Mouse (Mus musculus): ENCODE data around the gene Trappc5. TPM values are rescaled to one million over a fixed set of nuclear protein-coding genes. Genes with fewer than 3 reads are reported as not detected.

Gene Trappc5
- total RNA-seq, 2 experiments from 2014 or later = 27.5 to 28.6 TPM

- intact Hi-C loops (cut with DNase I) = no loop called here
- DNase-seq (ENCODE audit: low spot score in 2 of 2) = no peak
These were observed 44.5 kb downstream of the Trappc5 start, which contains the start of gene Clec4g for GRCm38 (mm10) chr8:3720551-3720950. Gene Clec4g, minus strand, starts transcription at chr8:3720651.

- no peak for DNase-seq (ENCODE audit: low spot score in 2 of 2)
- intact Hi-C loops (cut with DNase I) = no loop called here
These were observed 44.9 kb downstream of the Trappc5 start for GRCm38 (mm10) chr8:3721041-3721440.

Other genes with a start within 250 kb of the Trappc5 start
- 1 to 10 TPM in 1 of 2 experiments, under 1 TPM in 1; 0.74 to 1.2 TPM for gene Pex11g, start 208.6 kb upstream of the Trappc5 start, total RNA-seq (2021)
- under 1 TPM; 0.21 to 0.53 TPM for gene Tex45, start 205.4 kb upstream of the Trappc5 start, total RNA-seq (2021)
- gene Zfp358, start 183.2 kb upstream of the Trappc5 start, total RNA-seq (2021) = 10 to 100 TPM; 25.3 to 26.4 TPM
- 10 to 100 TPM; 79.9 to 81.5 TPM for gene Mcoln1, start 175.8 kb upstream of the Trappc5 start, total RNA-seq (2021)
- gene Pnpla6, start 160.9 kb upstream of the Trappc5 start, total RNA-seq (2021) = 10 to 100 TPM; 70.2 to 74.8 TPM
- gene C330021F23Rik, start 108.3 kb upstream of the Trappc5 start, total RNA-seq (2021) = not detected
- 10 to 100 TPM; 45.8 to 45.9 TPM for gene Camsap3, start 89.0 kb upstream of the Trappc5 start, total RNA-seq (2021)
- 10 to 100 TPM; 32.7 to 34.4 TPM for gene Xab2, start 55.0 kb upstream of the Trappc5 start, total RNA-seq (2021)
- gene Pet100, start 54.8 kb upstream of the Trappc5 start, total RNA-seq (2021) = 10 to 100 TPM; 88.1 to 92.9 TPM
- 1 to 10 TPM in 1 of 2 experiments, under 1 TPM in 1; 0.78 to 1.1 TPM for gene Pcp2, start 50.8 kb upstream of the Trappc5 start, total RNA-seq (2021)
- 10 to 100 TPM; 39.2 to 50.8 TPM for gene Stxbp2, start 45.3 kb upstream of the Trappc5 start, total RNA-seq (2021)
- under 1 TPM; 0.42 to 0.53 TPM for gene Retn, start 20.5 kb upstream of the Trappc5 start, total RNA-seq (2021)
- under 1 TPM in 1 of 2 experiments, not detected in 1; 0.24 TPM for gene Mcemp1, start 10.5 kb upstream of the Trappc5 start, total RNA-seq (2021)
- 10 to 100 TPM; 16.3 to 18.6 TPM for gene Fcor, start 3.9 kb upstream of the Trappc5 start, total RNA-seq (2021)
- gene Fcer2a, start 17.9 kb downstream of the Trappc5 start, total RNA-seq (2021) = not detected
- not detected for gene Clec4g, start 44.4 kb downstream of the Trappc5 start, total RNA-seq (2021)
- gene Cd209a, start 72.7 kb downstream of the Trappc5 start, total RNA-seq (2021) = not detected
- not detected for gene Cd209e, start 178.0 kb downstream of the Trappc5 start, total RNA-seq (2021)
- not detected for gene Cd209d, start 202.3 kb downstream of the Trappc5 start, total RNA-seq (2021)